Mouse (Mus musculus): Measurements from ENCODE around the gene Gtf2e1.

Gtf2e1 gene

DNA sequence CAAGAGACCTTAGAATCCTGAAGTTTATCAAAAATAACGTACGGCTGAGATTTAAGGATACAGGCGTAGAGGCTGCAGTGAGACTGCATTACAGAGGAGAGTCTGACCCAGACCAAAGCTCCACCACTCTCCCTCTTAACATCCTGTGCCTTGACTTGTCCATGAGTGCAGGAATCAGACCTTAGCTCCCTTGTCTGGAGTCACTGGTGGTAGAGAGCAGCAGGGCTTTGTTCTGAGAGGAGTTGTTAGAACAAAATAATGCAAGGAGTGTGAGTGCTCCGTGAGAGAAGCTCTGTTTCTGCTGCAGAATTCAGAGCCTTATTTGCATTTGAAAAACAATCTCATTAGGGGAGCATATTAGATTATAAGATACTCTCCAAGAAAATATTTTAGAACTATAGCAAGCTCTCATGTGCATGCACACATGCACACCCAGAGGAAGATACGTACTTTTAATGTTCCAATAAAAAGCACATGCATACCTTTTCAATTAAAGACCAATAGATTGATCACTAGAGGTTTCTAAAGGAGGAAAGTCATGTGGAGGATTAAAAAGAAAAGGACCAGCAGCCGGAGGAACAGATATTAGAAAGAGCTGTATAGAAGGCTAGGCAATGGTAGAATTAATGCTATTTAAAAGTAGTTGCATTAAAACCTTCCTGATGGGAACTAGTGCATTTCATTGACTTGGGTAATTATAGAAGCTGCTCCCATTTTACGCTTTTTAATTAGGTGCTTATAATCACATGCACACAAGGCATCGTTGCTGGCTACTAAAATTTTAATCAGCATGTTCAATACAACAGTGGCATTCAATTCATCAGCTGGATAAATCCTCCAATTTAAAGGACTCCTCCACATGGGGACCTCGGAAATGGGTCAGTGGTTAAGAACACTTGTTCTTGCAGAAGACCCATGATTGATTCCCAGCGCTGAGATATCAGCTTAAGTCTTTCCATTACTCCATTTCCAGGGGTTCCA, 61.0 kb downstream of the Gtf2e1 start:
- no peak for DNase-seq (ENCODE audit: low read depth, low spot score)

DNA sequence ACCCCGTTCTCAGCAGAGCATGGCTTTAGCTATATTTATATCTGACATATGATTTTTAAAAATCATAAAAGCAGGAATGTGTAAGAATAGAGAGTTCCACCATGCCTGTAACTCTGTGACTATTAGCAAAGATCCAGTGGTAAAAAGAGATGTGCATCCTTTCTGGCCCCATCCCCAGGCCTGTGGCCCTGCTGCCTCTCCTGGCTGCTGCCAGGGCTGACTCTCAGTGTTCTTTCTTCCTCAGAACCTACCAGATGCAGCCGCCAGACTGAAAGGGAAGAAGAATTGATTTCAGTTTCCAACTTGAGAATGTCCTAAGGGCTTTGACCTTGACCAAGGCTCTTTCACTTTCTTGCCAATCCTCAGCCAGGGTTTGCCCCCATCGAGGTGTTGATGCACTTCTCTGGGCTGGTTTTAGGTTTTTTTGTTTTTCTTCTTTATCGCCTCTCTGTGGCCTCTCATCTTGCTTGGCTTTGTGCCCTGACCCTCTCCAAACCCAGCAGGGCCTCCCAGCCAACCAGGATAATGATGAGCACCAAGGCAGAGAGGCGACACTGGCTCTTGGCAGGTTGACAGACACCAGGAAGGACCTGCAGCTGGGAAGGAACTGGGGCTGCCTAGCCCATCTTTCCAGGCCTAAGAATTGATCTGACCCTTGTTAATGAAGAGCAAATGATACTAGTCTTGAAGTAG, 66.8 kb downstream of the Gtf2e1 start:
- DNase-seq (ENCODE audit: low read depth, low spot score), result no peak

DNA sequence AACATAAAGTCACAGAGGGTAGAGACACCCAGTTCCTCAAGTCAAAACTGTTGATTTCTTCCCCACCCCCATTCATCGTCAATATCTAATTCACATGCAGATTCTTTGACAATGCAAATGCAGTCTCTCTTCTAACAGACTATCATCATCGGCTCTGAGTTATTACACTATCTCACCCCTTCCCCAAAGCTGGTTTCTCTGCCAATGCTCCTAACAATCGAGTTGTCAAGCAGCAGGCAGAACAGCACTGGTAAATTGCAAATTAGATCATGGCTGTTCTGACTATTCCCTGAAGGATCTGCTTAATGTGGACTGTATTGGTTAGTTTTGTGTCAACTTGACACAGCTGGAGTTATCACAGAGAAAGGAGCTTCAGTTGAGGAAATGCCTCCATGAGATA, 70.0 kb downstream of the Gtf2e1 start:
- no peak for DNase-seq (ENCODE audit: low read depth, low spot score)

DNA sequence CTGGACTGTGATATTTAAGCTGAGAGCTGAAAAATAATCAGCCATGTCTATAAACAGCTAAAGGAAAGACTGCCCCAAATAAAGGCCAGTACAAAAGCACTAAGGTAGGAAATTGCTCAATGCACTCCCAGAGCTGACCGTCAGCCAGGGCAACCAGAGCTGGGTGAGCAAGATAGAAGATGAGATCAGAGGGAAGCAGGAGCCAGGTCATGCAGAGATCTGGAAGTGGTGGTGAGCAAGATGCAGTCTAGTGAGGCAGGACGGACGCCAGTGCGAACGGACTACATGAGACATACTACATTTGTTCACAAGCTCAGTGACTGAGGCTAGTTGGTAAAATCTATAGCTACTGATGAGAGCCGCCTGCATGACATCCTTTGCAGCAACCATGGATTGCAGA, 75.6 kb downstream of the Gtf2e1 start:
- no peak for DNase-seq (ENCODE audit: low read depth, low spot score)

DNA sequence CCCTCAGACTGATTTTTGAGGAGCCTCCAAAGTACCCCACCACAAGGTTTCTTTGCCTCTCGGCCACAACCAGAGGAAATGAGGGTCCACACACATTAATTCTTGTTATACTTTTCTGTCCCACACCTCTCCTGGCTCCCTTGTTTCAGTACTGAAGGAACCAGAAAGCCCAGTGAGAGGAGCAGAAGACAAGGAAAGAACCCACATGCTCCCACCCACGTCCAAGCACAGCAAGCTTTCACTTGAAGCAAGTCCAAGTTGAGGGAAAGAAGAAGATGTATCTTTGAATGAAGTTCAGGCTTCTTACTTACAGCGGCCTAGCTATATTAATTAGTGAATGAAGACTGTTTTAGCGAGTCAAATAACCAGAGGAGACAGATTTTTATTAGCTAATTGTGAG, 76.7 kb downstream of the Gtf2e1 start:
- DNase-seq (ENCODE audit: low read depth, low spot score), result no peak

DNA sequence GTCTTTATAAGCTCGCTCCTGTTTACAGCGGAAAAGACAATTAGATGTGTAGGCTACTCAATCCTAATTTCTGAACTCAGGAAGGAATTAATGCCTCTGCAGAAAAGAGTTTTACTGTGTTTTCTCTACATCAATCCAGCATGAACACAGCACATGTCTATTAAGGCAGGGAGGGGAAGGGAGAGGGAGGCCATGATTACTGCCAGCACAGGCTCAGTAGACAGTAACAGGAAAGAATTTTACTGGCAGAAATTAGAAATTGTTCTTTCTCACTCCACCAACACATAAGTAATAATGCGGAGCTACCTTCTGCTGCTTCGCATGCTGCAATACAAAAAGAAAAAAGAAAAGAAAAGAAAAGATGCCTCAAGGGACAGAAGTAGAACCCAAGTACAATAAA, 78.0 kb downstream of the Gtf2e1 start:
- no peak for DNase-seq (ENCODE audit: low read depth, low spot score)
